Mouse (Mus musculus) monocyte, adult 5-6 weeks (primary cell): ENCODE measurements around the gene Cd81. TPM values are rescaled to one million over a fixed set of nuclear protein-coding genes. Genes with fewer than 3 reads are reported as not detected.

Experiments
- ATAC-seq: fragments of 153-309, 156-312 bp; replicated peaks from 2 replicates; pipeline ENCODE4 v1.8.0; 2017; ENCODE audit warnings: mild to moderate bottlenecking; ENCODE audit not compliant: low TSS enrichment, insufficient number of reproducible peaks, severe bottlenecking, poor library complexity, low FRiP score
- total RNA-seq: library from RNA; stranded (forward); fragments of 200-1000, 200-491, 200-594 nt; gene quantifications from 3 replicates; pipeline ENCODE4 v1.2.3, GENCODE M21; 2017

The Cd81 gene
- total RNA-seq, 1 experiment from 2014 or later = 86.6 TPM

- ATAC-seq = no peak
These were observed 10.4 kb upstream of the Cd81 start for GRCm38 (mm10) chr7:143042089-143042488.

- peak; percentile 41 for ATAC-seq
These were observed 9.6 kb upstream of the Cd81 start for GRCm38 (mm10) chr7:143042897-143043300.

DNA sequence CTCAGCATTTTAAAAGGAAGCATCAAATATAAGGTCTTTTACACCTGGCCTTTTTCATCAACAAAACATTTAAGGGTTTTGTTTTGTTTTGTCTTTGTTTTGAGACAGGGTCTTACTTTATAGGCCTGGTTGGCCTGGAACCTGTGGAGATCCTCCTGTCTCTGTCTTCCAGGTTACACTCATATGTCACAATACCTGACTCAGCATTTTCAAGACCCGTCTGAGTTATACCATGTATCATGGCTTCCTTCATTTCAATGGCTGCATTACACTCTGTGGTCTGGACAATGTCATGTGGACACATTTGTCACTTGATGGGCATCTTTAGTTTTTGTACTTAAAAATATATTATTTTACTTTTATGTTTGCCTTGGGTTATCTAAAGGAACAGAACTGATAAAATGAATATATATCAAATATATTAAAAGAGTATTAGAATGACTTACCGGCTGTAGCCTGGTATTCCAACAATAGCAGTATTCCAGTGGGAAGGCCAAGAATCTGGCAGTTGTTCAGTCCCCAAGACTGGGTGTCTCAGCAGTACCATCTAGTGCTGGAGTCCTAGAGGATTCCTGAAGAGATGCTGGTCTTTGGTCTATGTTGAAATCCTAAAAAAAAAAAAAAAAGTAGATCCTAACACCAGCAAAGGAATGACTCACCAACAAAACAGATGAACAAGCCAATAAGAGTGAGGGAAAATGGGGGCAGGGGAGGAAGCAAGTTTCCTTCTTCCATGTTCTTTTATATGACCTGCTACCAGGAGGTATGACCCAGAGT is 8.3 kb upstream of the Cd81 start:
- ATAC-seq = no peak

- no peak for ATAC-seq
These were observed 7.7 kb upstream of the Cd81 start for GRCm38 (mm10) chr7:143044826-143045206.

DNA sequence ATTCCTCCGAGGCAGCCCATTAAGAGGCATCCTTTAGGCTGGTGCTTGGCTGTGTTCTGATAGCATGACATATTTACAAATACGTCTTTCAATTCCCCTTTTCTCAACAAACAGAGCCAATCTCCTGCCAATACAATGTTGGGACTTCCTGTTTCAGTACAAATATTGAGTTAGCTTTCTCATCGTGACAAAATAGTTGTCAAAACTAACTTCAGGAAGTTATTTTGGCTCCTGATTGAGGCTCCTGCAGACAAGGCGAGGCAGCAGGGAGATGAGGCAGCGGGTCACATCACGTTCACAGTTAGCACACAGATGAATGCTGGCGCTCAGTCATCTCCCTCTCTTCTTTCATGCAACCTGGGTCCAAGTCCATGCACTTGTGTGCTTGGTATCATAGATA is 6.2 kb upstream of the Cd81 start:
- peak; percentile 82 for ATAC-seq

- ATAC-seq = no peak
These were observed 3.2 kb upstream of the Cd81 start for GRCm38 (mm10) chr7:143049331-143049730.

- ATAC-seq = no peak
These were observed 2.4 kb upstream of the Cd81 start for GRCm38 (mm10) chr7:143049841-143050816.

GRCm38 (mm10) chr7:143051316-143051715 is 1.2 kb upstream of the Cd81 start:
- no peak for ATAC-seq

DNA sequence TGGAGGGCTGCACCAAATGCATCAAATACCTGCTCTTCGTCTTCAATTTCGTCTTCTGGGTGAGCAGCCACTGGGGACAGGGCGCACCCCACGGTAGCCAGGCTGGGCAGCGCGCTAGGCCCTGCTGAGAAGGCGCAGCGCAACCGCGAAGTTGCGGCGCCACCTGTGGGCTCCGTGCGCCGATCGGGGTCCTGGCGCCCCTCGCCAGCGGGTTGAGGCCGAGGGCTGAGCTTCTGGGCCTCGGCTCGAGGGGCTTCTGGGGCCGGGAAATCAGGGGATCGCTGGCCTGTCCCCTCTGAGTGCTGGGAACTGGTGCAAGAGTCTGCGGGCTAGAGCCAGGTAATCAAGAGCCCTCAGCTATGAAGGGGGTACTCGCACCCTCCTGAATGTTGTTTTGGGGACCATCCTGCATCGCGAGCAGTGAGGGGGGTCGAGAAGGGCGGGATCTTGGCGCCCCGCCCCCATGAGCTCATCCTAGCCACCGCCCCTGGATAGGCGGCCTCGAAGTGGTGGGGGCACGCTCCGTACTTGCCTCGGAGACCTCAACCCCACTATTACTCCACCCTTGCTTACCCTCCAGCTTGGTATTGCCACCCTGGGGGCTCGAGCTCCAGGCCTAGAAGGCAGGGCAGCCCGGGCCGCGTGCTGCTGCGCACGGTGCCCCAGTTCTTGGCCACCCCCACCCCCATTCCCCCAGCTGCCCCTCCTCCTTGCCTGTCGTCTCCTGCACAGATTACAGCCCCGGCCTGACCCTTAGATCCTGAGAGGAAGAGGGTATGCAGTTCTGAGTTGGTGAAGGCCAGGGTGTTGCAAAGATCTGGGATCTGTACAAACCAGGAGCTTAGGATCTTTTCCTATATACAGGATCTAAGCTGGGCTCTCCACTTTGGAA is 715 bp downstream of the Cd81 start:
- no peak for ATAC-seq

DNA sequence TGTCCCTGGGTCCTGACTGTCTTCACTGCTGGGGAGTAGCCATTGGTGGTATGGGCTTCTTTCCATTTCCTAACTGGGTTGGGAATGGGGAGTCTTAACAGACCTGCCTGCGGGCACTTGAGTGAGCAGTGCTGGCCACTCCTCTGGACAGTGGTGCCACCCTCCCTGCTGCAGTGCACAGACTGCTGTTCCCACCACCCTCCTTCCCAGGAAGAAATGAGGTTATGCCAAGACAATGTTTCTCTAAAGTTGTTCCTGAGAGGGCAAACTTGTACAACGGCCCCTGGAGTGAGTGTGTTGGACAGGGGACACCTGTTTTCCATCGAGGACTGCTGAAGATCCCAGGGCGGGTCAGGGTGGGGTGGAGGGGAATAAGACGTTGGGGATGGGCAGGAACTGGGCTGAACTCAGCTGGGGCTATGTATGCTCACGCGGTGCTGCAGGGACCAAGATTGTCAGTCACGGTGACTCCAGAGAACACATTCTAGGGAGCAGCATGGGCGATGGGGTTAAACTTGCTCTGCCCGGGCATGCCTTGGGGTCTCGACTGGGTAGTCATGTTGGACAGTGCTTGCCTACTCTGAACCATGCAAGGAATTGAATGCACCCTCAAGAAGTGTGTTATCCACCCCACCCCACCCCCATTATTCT is 1.5 kb downstream of the Cd81 start:
- ATAC-seq = no peak

DNA sequence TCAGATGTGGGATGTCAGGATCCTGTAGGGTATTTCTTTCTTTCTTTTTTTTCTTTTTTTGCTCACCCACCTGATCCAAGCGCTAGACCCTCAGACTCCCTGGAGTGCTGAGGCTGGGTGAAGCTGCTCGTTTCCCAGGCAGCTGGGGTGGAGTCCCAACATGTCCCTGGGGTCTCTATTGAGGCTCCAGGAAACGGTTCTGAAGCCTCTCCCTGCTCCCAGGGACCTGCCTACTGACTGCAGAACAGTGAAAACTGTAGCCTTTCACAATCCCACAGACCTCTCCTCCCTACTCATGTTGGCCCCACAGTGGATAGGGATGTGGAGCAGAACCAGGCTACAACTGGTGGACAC is 2.0 kb downstream of the Cd81 start:
- no peak for ATAC-seq

- ATAC-seq = no peak
These were observed 2.5 kb downstream of the Cd81 start for GRCm38 (mm10) chr7:143055001-143055400.

- ATAC-seq = no peak
These were observed 3.1 kb downstream of the Cd81 start for GRCm38 (mm10) chr7:143055499-143056186.

DNA sequence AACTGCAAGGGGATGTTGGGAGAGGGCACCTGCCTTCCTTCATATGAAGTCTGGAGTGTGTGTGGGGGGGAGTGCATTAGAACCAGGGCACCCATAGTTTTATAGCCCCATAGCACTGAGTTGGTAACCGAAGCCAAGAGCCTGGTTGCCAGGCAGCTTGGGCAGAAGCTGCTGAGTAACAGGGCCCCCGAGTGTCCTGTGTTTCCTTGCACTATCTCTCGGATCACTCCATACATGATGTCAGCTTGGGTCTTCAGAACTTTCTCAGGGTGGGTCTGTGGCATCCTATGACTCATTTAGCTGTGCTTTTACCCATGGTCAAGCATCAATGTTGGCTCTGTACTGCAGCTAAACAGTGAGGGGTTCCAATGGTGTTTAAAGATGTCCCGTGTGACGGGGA is 4.5 kb downstream of the Cd81 start:
- no peak for ATAC-seq

GRCm38 (mm10) chr7:143057667-143058220 is 5.2 kb downstream of the Cd81 start:
- ATAC-seq = no peak

DNA sequence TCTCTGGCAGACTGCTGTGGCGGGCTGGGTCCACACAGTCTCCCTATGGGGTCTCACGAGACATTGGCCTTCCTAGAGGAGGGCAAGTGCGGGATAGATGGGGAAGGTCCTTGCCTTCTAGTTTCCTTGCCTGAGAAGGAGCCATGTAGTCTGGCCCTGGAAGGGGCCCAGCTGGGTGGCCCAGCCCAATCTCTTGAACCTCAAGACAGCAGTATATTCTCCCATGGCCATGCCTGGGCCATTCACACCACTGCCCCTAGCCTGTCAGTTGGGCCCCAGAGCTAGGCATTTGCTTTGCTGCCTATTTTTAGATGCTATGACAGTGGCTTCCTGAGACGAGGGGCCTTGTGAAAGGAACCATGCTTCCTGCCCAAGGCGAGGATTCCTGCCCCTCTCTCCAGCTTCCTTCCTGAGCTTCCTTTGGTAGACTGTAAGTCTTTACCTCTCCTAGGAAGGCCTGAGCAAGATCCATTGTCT is 5.7 kb downstream of the Cd81 start:
- ATAC-seq = no peak

DNA sequence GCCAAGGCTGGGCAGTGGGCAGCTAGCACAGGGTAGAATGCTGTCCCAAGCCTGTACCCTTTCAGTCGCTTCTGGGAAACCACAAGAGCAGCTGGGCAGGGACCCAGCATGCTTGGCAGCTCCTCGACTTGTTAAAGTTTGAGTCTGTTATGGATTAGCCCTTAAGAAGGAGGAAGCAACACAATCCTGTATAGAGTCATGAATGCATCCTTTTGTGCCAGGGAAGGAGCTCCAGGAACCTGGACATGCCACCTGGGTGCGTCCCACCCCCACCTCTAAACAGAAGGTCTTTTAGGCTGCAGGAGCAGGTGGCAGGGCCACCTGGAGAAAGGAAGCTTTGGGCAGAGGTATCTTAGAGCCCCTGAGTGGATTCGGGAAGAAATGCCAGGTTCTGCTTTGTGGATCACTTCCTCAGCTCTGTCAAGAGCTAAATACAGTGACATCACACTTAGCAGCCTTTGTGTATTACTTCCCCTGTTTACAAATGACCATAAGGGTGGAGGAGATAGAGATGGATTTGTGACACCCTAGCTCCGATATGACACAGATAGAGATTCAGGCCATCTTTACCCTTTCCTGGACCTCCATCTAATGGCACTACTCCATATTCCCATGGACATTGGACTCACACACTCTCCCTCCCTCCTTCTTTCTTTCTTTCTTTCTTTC is 6.8 kb downstream of the Cd81 start:
- peak; percentile 81 for ATAC-seq
